Comparison of ENCODE assay signal across 10 mouse cellular contexts in the genomic region with DNA sequence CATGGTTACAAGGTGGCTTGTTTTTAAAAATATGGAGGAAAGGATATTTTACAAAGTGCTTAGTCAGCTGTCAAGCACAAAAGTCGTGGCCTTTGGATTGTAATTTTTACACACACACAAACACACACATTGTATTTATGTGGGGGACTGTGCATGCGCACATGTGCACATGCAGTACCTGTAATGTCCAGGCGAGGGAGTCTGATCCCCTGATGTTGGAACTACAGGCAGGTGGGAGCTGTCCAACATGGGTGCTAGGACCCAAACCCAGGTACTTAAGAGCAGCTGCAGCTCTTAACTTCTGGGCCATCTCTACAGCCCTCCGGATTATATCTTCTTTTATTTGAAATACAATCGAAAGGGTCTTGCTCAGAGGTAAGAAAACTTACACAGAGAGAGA.
DNase-seq lines count a peak whose midpoint lies in the region; ATAC-seq and TF ChIP-seq lines count a peak whose summit lies in the region.
"Had no signal": no experiment of that assay in that cellular context is flagged by ENCODE, and none has a peak within 500 bp of the region (broad histone marks: within the 10 kb centered on the region; RNA-seq: fewer than 3 reads in every experiment).

No protein-coding gene starts in this region.

- ATAC-seq in hindbrain, embryonic 11.5 days (ENCODE audit: low FRiP score), result no peak
- no peak for ATAC-seq in midbrain, embryonic 14.5 days (ENCODE audit: low FRiP score, low TSS enrichment)
- no peak for ATAC-seq in midbrain, embryonic 15.5 days (replicated peaks)

- intact Hi-C loops in left cerebral cortex, postnatal 4 days (cut with DNase I), result no loop called here

- TF ChIP-seq POLR2A in embryonic fibroblast, embryonic 13.5 days (IDR thresholded peaks at IDR 0.05; ENCODE audit: low read depth, low read length), result no peak

- no peak overlapping the region for H3K9ac ChIP-seq in hindbrain, embryonic 11.5 days (ENCODE audit: low read depth, low read length)
- H3K9ac ChIP-seq in midbrain, embryonic 14.5 days (replicated peaks; ENCODE audit: low read length), result no peak overlapping the region
- H3K9ac ChIP-seq in midbrain, embryonic 15.5 days, result no peak overlapping the region

- H3K36me3 ChIP-seq in hindbrain, embryonic 11.5 days (ENCODE audit: control insufficient read depth, insufficient read depth, low read length), result no peaks in the 10 kb centered on the region
- no peaks in the 10 kb centered on the region for H3K36me3 ChIP-seq in hindbrain, embryonic 10.5 days
- H3K36me3 ChIP-seq in midbrain, embryonic 14.5 days (ENCODE audit: control insufficient read depth, insufficient read depth, low read length), result no peaks in the 10 kb centered on the region
- H3K36me3 ChIP-seq in midbrain, embryonic 15.5 days (replicated peaks), result no peaks in the 10 kb centered on the region

- H3K27me3 ChIP-seq in hindbrain, embryonic 11.5 days (ENCODE audit: control insufficient read depth, insufficient read depth, low read length), result no peaks in the 10 kb centered on the region
- no peaks in the 10 kb centered on the region for H3K27me3 ChIP-seq in hindbrain, embryonic 10.5 days (ENCODE audit: insufficient read depth, poor library complexity, severe bottlenecking)
- no peaks in the 10 kb centered on the region for H3K27me3 ChIP-seq in midbrain, embryonic 14.5 days (ENCODE audit: control insufficient read depth, insufficient read depth, low read length)
- no peaks in the 10 kb centered on the region for H3K27me3 ChIP-seq in midbrain, embryonic 15.5 days (replicated peaks)

- peak; percentile 46; the same call in 1 of the 2 replicates for TF ChIP-seq CTCF in embryonic fibroblast, embryonic 13.5 days (IDR thresholded peaks at IDR 0.05; ENCODE audit: borderline replicate concordance, insufficient read depth, low read length)

- no peak overlapping the region for H3K4me3 ChIP-seq in hindbrain, embryonic 11.5 days (ENCODE audit: low read depth, low read length)
- no peak overlapping the region for H3K4me3 ChIP-seq in hindbrain, embryonic 10.5 days
- H3K4me3 ChIP-seq in midbrain, embryonic 14.5 days (replicated peaks; ENCODE audit: low read depth, low read length), result no peak overlapping the region
- no peak overlapping the region for H3K4me3 ChIP-seq in midbrain, embryonic 15.5 days
- H3K4me3 ChIP-seq in embryonic fibroblast, embryonic 13.5 days (ENCODE audit: insufficient read depth, low read length), result no peak overlapping the region

- 68% methylated on average over 5 of the region's 5 CpGs for WGBS in hindbrain, embryonic 11.5 days
- 64% methylated on average over 5 of the region's 5 CpGs for WGBS in hindbrain, embryonic 10.5 days
- 68% methylated on average over 5 of the region's 5 CpGs for WGBS in midbrain, embryonic 14.5 days
- WGBS in midbrain, embryonic 15.5 days, result 68% methylated on average over 5 of the region's 5 CpGs

- H3K4me2 ChIP-seq in hindbrain, embryonic 11.5 days (replicated peaks; ENCODE audit: low read depth, low read length), result no peak overlapping the region
- no peak overlapping the region for H3K4me2 ChIP-seq in midbrain, embryonic 14.5 days (ENCODE audit: low read length)
- H3K4me2 ChIP-seq in midbrain, embryonic 15.5 days, result no peak overlapping the region

- H3K27ac ChIP-seq in hindbrain, embryonic 11.5 days (ENCODE audit: low read depth, low read length), result no peak overlapping the region
- H3K27ac ChIP-seq in hindbrain, embryonic 10.5 days, result no peak overlapping the region
- H3K27ac ChIP-seq in midbrain, embryonic 14.5 days (replicated peaks; ENCODE audit: low read depth, low read length), result no peak overlapping the region
- H3K27ac ChIP-seq in midbrain, embryonic 15.5 days, result no peak overlapping the region
- H3K27ac ChIP-seq in embryonic fibroblast, embryonic 13.5 days (ENCODE audit: insufficient read depth, low read length), result no peak overlapping the region

- H3K9me3 ChIP-seq in hindbrain, embryonic 11.5 days (ENCODE audit: control insufficient read depth, low read length), result no peaks in the 10 kb centered on the region
- H3K9me3 ChIP-seq in hindbrain, embryonic 10.5 days, result peaks cover 3% of the 10 kb centered on the region; the same call in 1 of the 2 replicates
- no peaks in the 10 kb centered on the region for H3K9me3 ChIP-seq in midbrain, embryonic 14.5 days (ENCODE audit: control insufficient read depth, low read length)
- H3K9me3 ChIP-seq in midbrain, embryonic 15.5 days, result no peaks in the 10 kb centered on the region

- peak; percentile 16 for DNase-seq in hindbrain, embryonic 11.5 days (ENCODE audit: low spot score)
- DNase-seq in hindbrain, embryonic 10.5 days (ENCODE audit: low spot score), result no peak
- DNase-seq in midbrain, embryonic 14.5 days, result peak; percentile 26
- peak; percentile 74 for DNase-seq in thymus, postnatal 4 days
- no peak for DNase-seq in left cerebral cortex, postnatal 4 days
- DNase-seq in retina, embryonic 14.5 days (ENCODE audit: low spot score), result no peak
- DNase-seq: adrenal gland, postnatal 14 days; retina, postnatal 1 day had no signal

- H3K4me1 ChIP-seq in hindbrain, embryonic 11.5 days (replicated peaks; ENCODE audit: control insufficient read depth, insufficient read depth, low read length), result no peaks in the 10 kb centered on the region
- peaks cover 10% of the 10 kb centered on the region; the same call in 1 of the 2 replicates for H3K4me1 ChIP-seq in hindbrain, embryonic 10.5 days (replicated peaks)
- no peaks in the 10 kb centered on the region for H3K4me1 ChIP-seq in midbrain, embryonic 14.5 days (ENCODE audit: control insufficient read depth, insufficient read depth, low read length)
- H3K4me1 ChIP-seq in midbrain, embryonic 15.5 days, result no peaks in the 10 kb centered on the region
- H3K4me1 ChIP-seq in embryonic fibroblast, embryonic 13.5 days (ENCODE audit: control insufficient read depth, insufficient read depth, low read length), result no peaks in the 10 kb centered on the region

Comparison
In these comparisons a context has a peak if more than half of its experiments do, and no peak if none do; other contexts are left out.
1. DNase-seq: peak in hindbrain, embryonic 11.5 days (single experiment), midbrain, embryonic 14.5 days (single experiment) and thymus, postnatal 4 days (single experiment); none in hindbrain, embryonic 10.5 days (single experiment), left cerebral cortex, postnatal 4 days (single experiment) and retina, embryonic 14.5 days (single experiment).